Mouse (Mus musculus) thymus, postnatal 14 days (tissue): Measurements from ENCODE around the gene Gm21972.

ENCODE experiments used
- DNase-seq: peaks from one replicate; pipeline ENCODE4 v3.0.0; 2021

Gm21972 gene

GRCm38 (mm10) chr1:86133337-86133736 lies at the start of gene Gm21972:
Gene Gm21972, plus strand, starts transcription at chr1:86133637.
- no peak for DNase-seq

DNA sequence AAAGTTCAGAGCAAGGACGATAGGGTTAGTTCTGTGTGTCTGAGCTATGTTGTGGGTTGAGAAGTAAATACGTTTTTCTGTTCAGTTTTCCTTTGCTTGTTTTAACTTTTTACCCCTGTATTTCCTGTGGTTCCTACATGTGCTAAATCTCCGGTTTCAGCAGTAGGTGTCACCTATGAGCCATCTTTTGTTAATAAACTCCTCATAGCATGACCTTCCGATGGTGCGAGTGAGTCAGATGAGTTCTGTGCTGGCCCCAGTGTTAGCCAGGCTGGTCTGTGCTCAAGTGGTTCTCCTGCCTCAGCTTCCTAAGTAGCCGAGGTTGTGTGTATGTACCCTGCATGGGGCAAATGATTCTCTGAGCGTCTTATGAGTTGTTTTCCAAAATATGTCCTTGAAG lies 39.0 kb upstream of the Gm21972 start:
- no peak for DNase-seq

DNA sequence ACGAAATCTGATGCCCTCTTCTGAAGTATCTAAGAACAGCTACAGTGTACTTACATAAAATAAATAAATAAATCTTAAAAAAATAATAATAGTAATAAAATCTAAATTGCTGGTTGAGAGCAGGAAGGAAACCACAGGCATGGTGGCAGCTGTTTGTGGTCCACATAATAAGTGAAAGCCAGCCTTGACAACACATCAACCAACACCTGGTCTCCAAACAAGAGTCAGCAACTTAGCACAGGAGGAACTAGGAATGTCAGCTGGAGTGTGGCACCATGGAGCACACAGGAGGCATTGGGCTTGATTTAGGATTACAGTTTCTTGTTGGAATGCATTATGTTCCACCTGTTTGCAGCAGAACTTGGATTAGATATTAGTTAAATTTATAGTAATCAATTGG lies 28.4 kb upstream of the Gm21972 start:
- no peak for DNase-seq

- no peak for DNase-seq
Observed at GRCm38 (mm10) chr1:86111779-86112178, 21.7 kb upstream of the Gm21972 start, which contains the start of gene Htr2b. Gene Htr2b, minus strand, starts transcription at chr1:86111970.

DNA sequence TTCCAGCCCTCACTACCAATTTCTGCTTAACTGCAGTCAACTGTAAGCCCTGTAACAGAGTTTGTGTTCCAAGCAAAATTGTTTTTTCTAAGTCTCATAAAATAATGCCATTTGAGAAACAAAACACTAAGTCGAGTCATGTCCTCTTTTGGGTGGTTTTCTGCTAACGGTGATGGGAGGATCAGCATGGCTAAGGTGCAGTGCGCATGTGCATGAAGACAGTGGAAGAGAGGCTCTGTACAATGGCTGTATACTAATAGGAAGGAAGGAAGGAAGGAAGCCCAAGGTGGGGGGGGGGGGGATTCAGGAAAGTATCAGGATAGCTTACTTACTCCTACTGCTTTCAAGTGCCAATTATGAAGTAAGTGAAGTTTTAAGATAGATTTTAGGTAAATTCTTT lies 19.3 kb upstream of the Gm21972 start:
- DNase-seq, result no peak

DNA sequence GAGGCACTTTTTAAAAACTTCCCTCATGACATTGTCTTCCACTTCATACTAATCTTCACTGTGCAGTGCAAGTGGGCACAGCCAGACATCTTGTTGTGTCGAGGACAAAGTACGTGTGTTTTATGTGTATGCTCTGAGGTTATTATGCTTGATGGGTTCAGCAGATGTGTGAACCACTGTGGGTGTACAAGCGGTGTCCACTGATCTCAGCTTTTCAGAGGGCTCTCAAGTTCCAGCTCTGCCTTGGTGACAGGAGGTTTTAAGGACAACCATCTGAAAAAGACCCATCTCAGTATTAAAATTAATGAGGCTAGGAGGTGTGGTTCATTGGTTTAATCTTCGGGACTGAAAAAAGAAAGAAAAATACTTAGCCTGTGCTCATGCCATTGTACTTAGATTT lies 13.9 kb upstream of the Gm21972 start:
- no peak for DNase-seq

- no peak for DNase-seq
Observed at GRCm38 (mm10) chr1:86126036-86126435, 7.4 kb upstream of the Gm21972 start.

DNA sequence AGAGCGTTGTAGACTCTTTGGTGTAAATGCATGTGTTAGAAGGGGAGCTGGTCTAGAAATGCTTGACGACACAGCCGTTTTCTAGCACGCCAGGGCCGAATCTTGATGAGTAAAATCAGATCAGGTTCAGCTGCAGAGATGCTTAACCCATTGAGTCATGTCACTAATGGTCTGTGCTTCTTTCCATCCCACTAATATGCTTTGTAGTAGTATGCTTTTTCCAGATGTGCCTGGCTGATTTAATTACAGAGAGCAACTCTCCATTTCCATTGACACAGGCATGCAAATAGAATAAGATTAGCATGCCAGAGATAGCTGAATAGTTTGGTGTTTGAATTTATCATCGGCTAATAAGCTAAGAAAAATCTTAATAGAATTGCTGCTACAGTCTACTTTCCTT lies 1.9 kb downstream of the Gm21972 start:
- no peak for DNase-seq

- no peak for DNase-seq
Observed at GRCm38 (mm10) chr1:86141081-86141480, 7.6 kb downstream of the Gm21972 start.

- DNase-seq, result no peak
Observed at GRCm38 (mm10) chr1:86143165-86143564, 9.7 kb downstream of the Gm21972 start.

GRCm38 (mm10) chr1:86144001-86144944 lies 10.8 kb downstream of the Gm21972 start:
- DNase-seq, result no peak

GRCm38 (mm10) chr1:86146293-86146692 lies 12.9 kb downstream of the Gm21972 start:
- no peak for DNase-seq

- no peak for DNase-seq
Observed at GRCm38 (mm10) chr1:86147557-86147956, 14.1 kb downstream of the Gm21972 start.

DNA sequence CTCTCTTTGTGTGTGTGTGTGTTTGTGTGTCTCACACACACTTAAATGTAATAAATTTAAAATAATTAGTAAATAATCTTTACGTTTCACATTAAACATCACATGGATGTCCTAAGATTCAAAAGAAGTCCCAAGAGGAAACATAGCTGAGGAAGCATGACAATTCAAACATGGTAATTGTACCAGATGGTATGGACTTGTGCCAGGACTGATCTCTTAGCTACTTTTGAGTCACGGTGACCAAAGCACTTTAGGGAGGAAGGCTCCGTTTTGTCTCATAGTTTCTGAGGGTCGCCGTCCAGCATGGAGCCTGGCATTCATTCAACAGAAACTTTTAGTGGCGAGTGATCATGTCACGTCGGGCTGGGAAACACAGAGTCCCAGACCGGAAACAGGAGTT lies 14.7 kb downstream of the Gm21972 start:
- no peak for DNase-seq

GRCm38 (mm10) chr1:86150929-86151328 lies 17.5 kb downstream of the Gm21972 start:
- no peak for DNase-seq

DNA sequence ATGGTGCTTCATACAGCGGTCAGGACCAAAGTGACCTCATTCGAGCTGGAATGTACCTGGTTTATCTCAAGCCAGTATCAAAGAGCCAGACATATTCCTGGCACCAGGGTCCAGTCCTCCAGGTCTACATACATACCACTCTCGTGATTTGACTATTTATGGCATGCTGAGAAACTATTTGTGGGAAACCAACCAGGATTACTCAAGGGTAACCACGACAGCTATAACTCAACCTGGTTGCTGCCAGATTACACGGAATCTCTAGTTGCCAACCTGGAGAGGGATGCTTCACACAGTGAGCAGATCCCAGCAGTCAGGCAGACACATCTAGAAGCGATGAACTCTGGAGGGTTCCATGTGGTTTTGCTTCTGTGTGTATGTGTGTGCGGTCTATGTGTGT lies 17.9 kb downstream of the Gm21972 start:
- DNase-seq, result no peak

GRCm38 (mm10) chr1:86152618-86153017 lies 19.2 kb downstream of the Gm21972 start:
- peak; percentile 26 for DNase-seq

DNA sequence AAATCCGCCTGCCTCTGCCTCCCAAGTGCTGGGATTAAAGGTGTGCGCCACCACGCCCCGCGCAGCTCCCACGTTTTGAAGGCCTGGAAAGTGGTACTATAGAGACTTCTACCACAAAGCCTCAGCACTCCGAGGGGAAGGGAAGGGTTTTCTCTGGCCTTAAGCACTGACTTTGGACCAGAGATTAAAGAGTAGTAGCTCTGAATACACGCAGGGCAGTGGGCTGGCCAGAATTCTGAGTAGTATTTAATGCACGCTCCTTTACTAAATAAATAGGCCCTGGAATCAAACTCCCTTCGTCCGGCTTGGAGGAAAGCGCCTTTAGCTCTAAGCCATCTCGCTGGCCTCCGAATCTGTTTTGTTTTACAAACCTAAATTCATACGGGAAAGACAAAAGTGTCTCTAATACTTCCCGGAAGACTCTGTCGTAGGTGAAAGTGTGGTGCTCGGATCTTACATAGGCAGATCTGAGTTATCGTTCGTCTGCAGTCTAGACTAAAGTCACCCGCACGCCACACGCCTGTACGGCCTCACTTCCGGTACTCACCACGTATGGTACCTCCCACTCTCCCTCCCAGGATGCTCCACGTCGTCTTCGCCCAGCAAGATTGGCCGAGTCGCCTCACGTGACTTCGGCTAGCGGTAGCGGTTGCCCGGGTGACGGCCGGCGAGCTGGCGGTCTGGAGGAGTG lies 20.8 kb downstream of the Gm21972 start, which contains the start of gene Armc9:
TSS of gene Armc9 (plus strand) at position 648 of the 691 bp plus-strand sequence.
- peak; percentile 96 for DNase-seq

DNA sequence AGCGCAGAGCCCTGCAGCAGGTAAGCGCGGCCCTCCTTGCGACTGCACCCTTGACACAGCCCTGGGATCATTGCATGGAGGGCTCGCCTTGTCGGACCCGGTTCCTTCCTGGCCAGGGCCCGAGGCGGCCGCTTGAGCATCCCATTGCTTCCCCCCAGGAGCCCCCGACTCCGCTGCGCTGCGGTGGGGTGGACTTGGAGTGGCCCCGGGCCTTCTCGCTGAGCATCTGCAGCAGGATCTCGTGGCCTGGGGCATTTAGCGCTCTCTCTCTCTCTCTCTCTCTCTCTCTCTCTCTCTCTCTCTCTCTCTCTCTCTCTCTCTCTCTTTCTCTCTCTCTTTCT lies 21.4 kb downstream of the Gm21972 start:
- no peak for DNase-seq

DNA sequence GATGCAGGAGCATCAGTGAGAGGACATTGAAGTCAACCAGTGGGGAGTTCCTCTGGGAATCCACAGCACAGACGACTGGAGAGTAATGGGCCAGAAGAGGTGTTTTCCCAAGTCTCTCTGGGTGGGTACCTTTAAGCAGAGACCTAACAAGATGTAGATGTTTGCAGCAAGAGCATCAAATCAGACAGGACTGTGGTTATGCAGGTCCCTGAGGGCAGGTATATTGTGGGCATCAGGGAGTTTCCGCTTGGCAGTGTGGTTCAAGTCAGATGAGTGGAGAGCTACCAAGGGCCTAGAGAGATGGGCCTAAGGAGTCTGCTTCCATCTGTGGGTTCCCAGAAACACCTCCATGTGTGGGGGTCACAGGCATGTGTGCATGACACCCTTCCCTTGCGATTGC lies 22.6 kb downstream of the Gm21972 start:
- DNase-seq, result no peak

DNA sequence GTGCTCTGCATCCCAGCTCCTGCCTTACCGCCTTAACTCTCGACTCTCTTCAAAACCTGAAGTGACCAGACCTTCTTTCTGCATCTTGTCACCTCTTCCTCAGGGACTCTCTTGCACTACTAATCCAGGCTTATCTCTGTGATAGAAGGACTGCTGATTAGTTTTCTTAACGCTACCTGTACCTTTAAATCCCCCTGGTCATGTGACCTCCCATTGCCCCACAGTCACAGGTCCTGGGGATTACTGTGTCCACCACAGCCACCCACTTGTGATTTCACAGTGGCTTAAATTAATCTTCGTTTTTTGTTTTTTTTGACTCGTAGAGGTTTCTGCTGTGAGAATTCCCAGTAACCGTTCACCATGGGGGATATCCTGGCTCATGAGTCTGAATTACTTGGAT lies 23.2 kb downstream of the Gm21972 start:
- DNase-seq, result no peak

- no peak for DNase-seq
Observed at GRCm38 (mm10) chr1:86160059-86160458, 26.6 kb downstream of the Gm21972 start.

DNA sequence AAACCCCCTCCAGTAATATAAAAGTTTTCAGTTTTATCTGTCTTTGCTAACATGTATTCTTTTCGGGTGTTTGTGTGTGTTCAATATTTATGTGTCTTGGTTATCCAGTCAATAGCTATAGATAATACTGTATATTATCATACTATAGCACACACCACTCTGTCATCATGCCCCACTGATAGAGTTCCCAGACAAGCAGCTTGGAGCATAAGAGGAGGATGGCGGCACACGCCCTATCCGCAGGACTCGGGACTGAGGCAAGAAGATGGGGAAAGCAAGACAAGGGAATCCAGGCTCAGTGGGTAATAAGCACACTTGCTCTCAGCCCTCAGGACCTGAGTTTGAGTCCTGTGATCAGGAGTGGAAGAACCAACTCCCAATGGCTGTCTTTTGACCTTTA lies 27.0 kb downstream of the Gm21972 start:
- no peak for DNase-seq

GRCm38 (mm10) chr1:86161061-86161460 lies 27.6 kb downstream of the Gm21972 start:
- DNase-seq, result no peak
